Mouse (Mus musculus) liver, embryonic 14.5 days (tissue): ENCODE measurements around the gene Jun. TPM values are rescaled to one million over a fixed set of nuclear protein-coding genes. Genes with fewer than 3 reads are reported as not detected.

Experiments used
- ATAC-seq: fragments of 200-750 bp; cut with Nextera tagmentation; 2 replicates; pipeline ENCODE4 v1.8.0; 2017; ENCODE audit warnings: moderate number of reproducible peaks, mild to moderate bottlenecking, moderate library complexity; ENCODE audit not compliant: insufficient read depth
- DNase-seq, 3 experiments: peaks; one replicate each; pipeline ENCODE4 v3.0.0-alpha.2; 2012 to 2013; ENCODE audit warnings: low read depth in 3 of 3, low spot score in 3 of 3
- H3K27ac ChIP-seq: fragments of 300-500 bp; sonication (generic); 2 replicates; pipeline ENCODE4 v1.5.1; 2014; ENCODE audit warnings: moderate library complexity, mild to moderate bottlenecking, control low read depth, inconsistent platforms
- H3K27me3 ChIP-seq: fragments of 300-500 bp; sonication (generic); 2 replicates; pipeline ENCODE4 v1.6.1; 2014; ENCODE audit warnings: mild to moderate bottlenecking, low read length, moderate library complexity; ENCODE audit not compliant: control insufficient read depth, insufficient read depth
- H3K36me3 ChIP-seq: fragments of 300-500 bp; sonication (generic); replicated peaks from 2 replicates; pipeline ENCODE4 v1.6.1; 2014; ENCODE audit warnings: low read depth; ENCODE audit not compliant: control insufficient read depth, insufficient read depth
- H3K4me1 ChIP-seq, 2 experiments: fragments of 200-500 bp in 1 of 2; fragments of 300-500 bp in 1 of 2; sonication (generic) in 1 of 2; replicated peaks; 2 replicates each; pipeline ENCODE4 v1.6.1; 2012 to 2014; ENCODE audit warnings: antibody characterized with exemption in 1 of 2, inconsistent platforms in 1 of 2, low read length in 1 of 2; ENCODE audit not compliant: control insufficient read depth in 2 of 2, insufficient read depth in 2 of 2
- H3K4me2 ChIP-seq: fragments of 300-500 bp; sonication (generic); 2 replicates; pipeline ENCODE4 v1.6.1; 2014; ENCODE audit warnings: low read depth, mild to moderate bottlenecking, control low read depth, moderate library complexity
- H3K4me3 ChIP-seq, 2 experiments: fragments of 200-500 bp in 1 of 2; fragments of 300-500 bp in 1 of 2; sonication (generic) in 1 of 2; 2 replicates each; pipeline ENCODE4 v1.5.1; 2012 to 2014; ENCODE audit warnings: low read depth in 2 of 2, low read length in 2 of 2, mild to moderate bottlenecking in 2 of 2, control low read depth in 1 of 2, inconsistent platforms in 1 of 2, moderate library complexity in 1 of 2; ENCODE audit not compliant: insufficient read depth in 1 of 2
- H3K9ac ChIP-seq: fragments of 300-500 bp; sonication (generic); replicated peaks from 2 replicates; pipeline ENCODE4 v1.6.1; 2014; ENCODE audit warnings: mild to moderate bottlenecking, control low read depth, moderate library complexity
- H3K9me3 ChIP-seq: fragments of 300-500 bp; sonication (generic); 2 replicates; pipeline ENCODE4 v1.6.1; 2016; ENCODE audit warnings: low read length, mixed read lengths; ENCODE audit not compliant: control insufficient read depth
- CTCF ChIP-seq: IDR thresholded peaks from 2 replicates; pipeline ENCODE4 v1.5.1; 2016; ENCODE audit warnings: antibody characterized with exemption, low read depth, control low read depth
- EP300 ChIP-seq: IDR thresholded peaks from 2 replicates; pipeline ENCODE4 v1.6.1; 2016; ENCODE audit warnings: antibody characterized with exemption, low read depth
- WGBS: fragments of 180-500 bp; shearing (Covaris S2); extraction: QIAGEN DNeasy Blood & Tissue Kit; methylation state at CpG from one replicate; pipeline ENCODE4 v1.1.7; 2014; ENCODE audit not compliant: insufficient replicate concordance; 5-methylcytosine and 5-hydroxymethylcytosine counted together
- polyA plus RNA-seq, 2 experiments: library from polyadenylated mRNA; depleted of rRNA in 1 of 2; stranded (reverse) in 1 of 2; unstranded in 1 of 2; fragments of >200 nt; fragmentation: Nextera tagmentation in 1 of 2; extraction: Ambion mirVana in 1 of 2; gene quantifications; 2 replicates each; pipeline versions ENCODE4 v1.2.1 to v1.2.3; 2012 to 2014

Gene Jun
- polyA plus RNA-seq, 2 experiments: 1.1 to 2.0 TPM

- WGBS: 74% methylated on average over 1 of the region's 1 CpGs
- no peaks in the 10 kb centered on the region for H3K9me3 ChIP-seq
- H3K4me1 ChIP-seq: no peaks in the 10 kb centered on the region
- H3K4me3 ChIP-seq: no peak overlapping the region
- DNase-seq: no peak
- ATAC-seq: no peak
- no peak overlapping the region for H3K9ac ChIP-seq
- no peaks in the 10 kb centered on the region for H3K36me3 ChIP-seq
- no peak overlapping the region for H3K27ac ChIP-seq
- no peaks in the 10 kb centered on the region for H3K27me3 ChIP-seq
- no peak overlapping the region for H3K4me2 ChIP-seq
- no peak for TF ChIP-seq CTCF
- no peak for TF ChIP-seq EP300
Observed at GRCm38 (mm10) chr4:95000147-95000546, 51.9 kb downstream of the Jun start.

GRCm38 (mm10) chr4:94999249-94999648 lies 52.8 kb downstream of the Jun start:
- peak; percentile 24; the same call in 1 of the 2 replicates for TF ChIP-seq CTCF
- no peak for TF ChIP-seq EP300
- ATAC-seq: no peak
- Histone ChIP-seq H3K36me3 (no peaks in the 10 kb centered on the region), H3K4me1 (no peaks in the 10 kb centered on the region), H3K4me2 (no peak overlapping the region), H3K27ac (no peak overlapping the region), H3K27me3 (no peaks in the 10 kb centered on the region), H3K4me3 (no peak overlapping the region), H3K9me3 (no peaks in the 10 kb centered on the region), H3K9ac (no peak overlapping the region)
- WGBS: 48% methylated on average over 3 of the region's 3 CpGs
- no peak for DNase-seq

Other genes starting within 250 kb of the Jun start
- 0.07 and 0.11 TPM in 2 replicates for gene Eqtn, start 123.4 kb downstream of the Jun start, polyA plus RNA-seq (2012; rRNA removed)
- not detected in 2 replicates for gene Eqtn, start 123.4 kb downstream of the Jun start, polyA plus RNA-seq (2014; fragmentation: Nextera tagmentation; extraction: Ambion mirVana)
- gene Mysm1, start 73.1 kb downstream of the Jun start, polyA plus RNA-seq (2012; rRNA removed): 2.9 and 3.7 TPM in 2 replicates
- 5.8 and 7.3 TPM in 2 replicates for gene Mysm1, start 73.1 kb downstream of the Jun start, polyA plus RNA-seq (2014; fragmentation: Nextera tagmentation; extraction: Ambion mirVana)